Mouse (Mus musculus): ENCODE results near the gene Amer3.

Gene Amer3

GRCm38 (mm10) chr1:34578851-34579781 is at the start of gene Amer3:
TSS of gene Amer3 (plus strand) at chr1:34579657.
- in situ Hi-C loops (cut with MboI, MseI), result no loop called here

DNA sequence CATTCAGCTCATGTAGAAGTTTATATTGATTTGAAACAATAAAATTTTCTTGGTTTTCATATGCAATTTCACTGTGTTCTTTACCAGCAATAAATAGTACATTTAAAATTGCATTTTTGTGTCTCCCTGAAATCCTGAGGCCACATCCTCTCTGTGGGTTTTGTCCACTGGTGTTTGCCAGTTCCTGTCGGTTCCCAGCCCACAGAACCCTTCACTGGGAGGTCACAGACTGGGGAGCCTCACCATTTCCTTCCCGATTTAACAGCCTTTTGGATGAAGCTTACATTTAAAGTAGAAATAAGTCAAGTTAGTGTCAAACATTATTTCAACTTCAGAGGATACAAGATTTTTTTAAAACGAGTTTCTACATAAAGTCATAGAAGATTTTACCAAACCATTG is 44.9 kb upstream of the Amer3 start:
- in situ Hi-C loops (cut with MboI, MseI), result loop anchor here (10.0 kb wide), 1 partner anchor 1150 kb away; no protein-coding TSS in a partner anchor

DNA sequence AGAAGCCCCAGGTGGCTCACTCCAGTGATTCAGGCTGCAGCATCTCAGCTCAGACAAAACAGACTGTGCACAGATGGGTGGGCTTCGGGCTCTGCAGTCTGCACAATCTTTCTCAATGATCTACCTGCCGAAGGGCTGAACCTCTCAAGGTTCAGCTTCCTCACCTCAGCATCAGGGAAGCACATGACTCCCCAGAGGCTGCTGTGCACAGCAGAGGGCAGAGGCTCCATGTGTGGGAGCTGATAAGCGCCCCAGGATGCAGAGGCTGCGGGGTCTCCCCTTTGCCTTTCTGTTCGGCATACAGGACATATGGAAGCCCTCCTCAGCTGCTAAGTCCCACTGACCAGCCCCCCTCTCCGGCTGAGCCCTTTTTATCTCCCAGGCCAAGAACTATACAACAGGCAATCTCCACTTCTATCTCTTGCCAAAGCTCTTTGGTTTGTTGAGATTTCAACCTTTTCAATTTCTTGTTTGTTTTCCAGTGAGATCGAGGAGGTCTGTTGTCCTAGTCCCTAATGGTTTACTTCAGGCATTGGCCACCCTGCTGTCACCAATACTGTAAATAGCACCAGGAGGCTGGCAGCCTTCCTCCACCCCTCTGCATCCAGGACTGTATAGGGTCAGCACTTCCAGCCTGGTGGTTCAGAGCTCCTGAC is 44.3 kb upstream of the Amer3 start, which contains the start of gene Cfc1:
Cfc1 (plus strand) TSS at position 606 of the 656 bp plus-strand sequence.
- in situ Hi-C loops (cut with MboI, MseI), result loop anchor here (10.0 kb wide), 1 partner anchor 1150 kb away; no protein-coding TSS in a partner anchor

DNA sequence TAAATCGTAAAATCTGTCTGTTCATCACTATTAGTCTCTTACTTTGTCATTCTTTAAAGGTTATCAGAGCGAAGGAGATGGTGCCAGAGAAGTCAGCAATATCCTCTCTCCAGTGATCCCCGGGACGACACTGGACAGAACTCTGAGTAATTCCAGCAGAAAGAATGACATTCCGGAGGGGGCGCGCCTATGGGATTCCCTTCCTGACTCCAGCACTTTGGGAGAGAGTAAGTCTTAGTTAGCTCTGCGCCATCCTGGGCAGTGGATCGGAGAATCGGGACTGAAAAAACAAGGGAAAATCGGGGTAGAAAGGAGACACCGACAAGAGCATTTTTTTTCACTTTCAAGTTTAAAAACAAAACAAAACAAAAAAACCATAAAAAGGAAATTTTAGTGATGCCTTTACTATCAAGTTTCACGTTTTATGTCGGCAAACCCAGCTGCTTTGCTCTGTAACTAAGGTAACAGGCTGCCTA is 43.1 kb upstream of the Amer3 start:
- in situ Hi-C loops (cut with MboI, MseI), result loop anchor here (10.0 kb wide), 1 partner anchor 1152 kb away; no protein-coding TSS in a partner anchor

GRCm38 (mm10) chr1:34536767-34537485 is 42.5 kb upstream of the Amer3 start:
- in situ Hi-C loops (cut with MboI, MseI), result loop anchor here (10.0 kb wide), 1 partner anchor 1152 kb away; no protein-coding TSS in a partner anchor

DNA sequence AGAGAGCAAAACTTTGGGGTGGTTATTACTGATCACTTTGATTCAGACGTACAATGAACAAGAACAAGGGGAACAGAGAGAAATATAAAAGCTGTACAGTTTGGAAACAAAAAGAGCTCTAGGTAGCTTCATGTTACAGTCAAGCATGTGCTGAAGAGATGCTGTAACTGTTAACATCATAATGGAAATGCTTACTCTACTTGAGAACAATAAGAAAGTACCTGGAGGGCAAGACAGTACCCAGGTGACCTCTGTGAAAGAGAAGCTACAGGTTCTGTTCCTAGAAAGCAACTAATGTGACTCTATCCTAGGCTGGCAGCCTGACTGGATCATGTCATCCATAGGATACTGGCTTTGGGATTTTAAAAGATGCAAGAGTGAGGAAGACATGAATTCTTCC is 32.4 kb upstream of the Amer3 start:
- in situ Hi-C loops (cut with MboI, MseI), result no loop called here

DNA sequence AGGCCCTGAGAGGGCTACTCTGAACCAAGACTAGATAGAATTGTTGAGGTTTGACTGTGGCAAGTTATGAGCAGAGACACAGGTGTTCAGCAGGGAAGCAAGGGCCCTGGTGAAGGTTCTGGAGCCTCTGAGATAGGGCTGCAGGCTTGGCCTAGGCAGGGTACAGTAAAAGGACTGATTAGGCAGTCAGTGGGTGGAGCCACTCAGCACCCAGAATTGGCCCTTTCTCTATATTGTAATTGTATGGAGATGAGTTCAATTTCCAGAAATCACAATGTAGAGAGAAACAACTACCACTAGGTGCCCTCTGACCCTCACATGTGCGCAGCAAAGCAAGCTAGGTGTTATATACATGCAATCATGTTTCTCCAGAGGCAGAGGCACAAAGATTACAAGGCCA is 25.8 kb upstream of the Amer3 start:
- in situ Hi-C loops (cut with MboI, MseI), result loop anchor here (5.0 kb wide), 1 partner anchor 41 kb away; no protein-coding TSS in a partner anchor

DNA sequence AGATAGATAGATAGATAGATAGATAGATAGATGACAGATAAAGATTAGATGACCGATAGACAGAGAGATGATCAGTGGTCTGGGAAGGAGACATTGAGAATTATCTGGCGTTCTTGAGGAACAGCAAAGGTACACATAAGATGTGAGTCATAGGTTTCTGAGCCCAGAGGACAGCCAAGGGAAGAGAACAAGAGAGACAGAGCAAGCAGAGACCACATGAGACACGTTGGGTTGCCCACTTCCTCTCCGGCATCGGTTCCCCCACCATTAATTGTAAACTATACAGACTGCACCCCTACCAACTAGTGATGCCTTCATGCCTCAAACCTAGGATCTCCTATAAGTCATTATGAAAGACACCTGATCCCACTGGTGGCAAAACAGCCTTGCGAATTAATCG is 25.2 kb upstream of the Amer3 start:
- in situ Hi-C loops (cut with MboI, MseI), result loop anchor here (5.0 kb wide), 1 partner anchor 42 kb away; no protein-coding TSS in a partner anchor

DNA sequence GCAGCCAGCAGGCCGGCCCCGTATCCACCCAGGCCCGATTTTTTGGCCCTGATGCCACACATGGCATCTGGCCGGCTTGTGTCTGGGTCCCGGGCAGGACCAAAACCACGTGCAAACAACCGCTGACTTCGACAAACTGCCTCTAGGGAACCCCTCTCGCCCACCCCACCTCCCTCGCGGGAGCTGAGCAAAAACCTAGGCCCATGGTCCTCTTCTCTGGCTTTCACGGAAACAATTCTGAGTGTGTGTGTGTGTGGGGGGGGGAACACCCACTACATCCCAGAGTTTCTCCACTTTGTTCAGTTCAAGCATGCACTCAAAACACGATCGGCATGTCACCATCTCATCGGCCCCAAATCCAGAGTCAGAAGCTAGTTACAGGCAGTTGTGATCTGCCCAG is 18.6 kb upstream of the Amer3 start, which contains the start of gene Prss40:
Prss40 (minus strand) TSS at position 101 of the 400 bp plus-strand sequence.
- in situ Hi-C loops (cut with MboI, MseI), result no loop called here

- in situ Hi-C loops (cut with MboI, MseI), result no loop called here
These were observed 14.9 kb upstream of the Amer3 start for GRCm38 (mm10) chr1:34564383-34565045.

GRCm38 (mm10) chr1:34568120-34568519 is 11.3 kb upstream of the Amer3 start:
- in situ Hi-C loops (cut with MboI, MseI), result no loop called here

- in situ Hi-C loops (cut with MboI, MseI), result no loop called here
These were observed 9.6 kb upstream of the Amer3 start for GRCm38 (mm10) chr1:34569876-34570275.

DNA sequence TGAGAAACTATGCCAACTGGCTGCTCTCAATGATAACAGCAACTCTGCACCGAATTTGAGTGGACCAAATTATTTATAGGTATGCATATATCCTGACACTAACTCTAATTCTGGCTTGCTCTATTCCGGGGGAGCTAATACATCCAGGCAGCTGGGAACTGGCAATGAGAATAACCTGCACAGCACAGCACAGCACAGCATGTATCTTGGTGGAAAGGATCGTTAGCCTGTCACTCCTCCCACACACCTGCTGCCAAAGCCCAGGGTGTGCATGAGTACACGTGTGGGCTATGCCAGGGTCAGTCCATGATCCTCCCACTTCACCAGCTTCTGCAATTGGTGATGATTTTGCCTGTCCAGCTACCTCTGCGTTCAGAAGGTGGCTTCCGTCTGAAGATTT is 8.0 kb upstream of the Amer3 start:
- in situ Hi-C loops (cut with MboI, MseI), result no loop called here

GRCm38 (mm10) chr1:34573221-34573620 is 6.2 kb upstream of the Amer3 start:
- in situ Hi-C loops (cut with MboI, MseI), result no loop called here

GRCm38 (mm10) chr1:34579782-34580356 is 412 bp downstream of the Amer3 start:
- in situ Hi-C loops (cut with MboI, MseI), result no loop called here

GRCm38 (mm10) chr1:34582218-34582617 is 2.8 kb downstream of the Amer3 start:
- in situ Hi-C loops (cut with MboI, MseI), result no loop called here

- in situ Hi-C loops (cut with MboI, MseI), result no loop called here
These were observed 4.4 kb downstream of the Amer3 start for GRCm38 (mm10) chr1:34583821-34584263.

GRCm38 (mm10) chr1:34584736-34585135 is 5.3 kb downstream of the Amer3 start:
- in situ Hi-C loops (cut with MboI, MseI), result no loop called here

DNA sequence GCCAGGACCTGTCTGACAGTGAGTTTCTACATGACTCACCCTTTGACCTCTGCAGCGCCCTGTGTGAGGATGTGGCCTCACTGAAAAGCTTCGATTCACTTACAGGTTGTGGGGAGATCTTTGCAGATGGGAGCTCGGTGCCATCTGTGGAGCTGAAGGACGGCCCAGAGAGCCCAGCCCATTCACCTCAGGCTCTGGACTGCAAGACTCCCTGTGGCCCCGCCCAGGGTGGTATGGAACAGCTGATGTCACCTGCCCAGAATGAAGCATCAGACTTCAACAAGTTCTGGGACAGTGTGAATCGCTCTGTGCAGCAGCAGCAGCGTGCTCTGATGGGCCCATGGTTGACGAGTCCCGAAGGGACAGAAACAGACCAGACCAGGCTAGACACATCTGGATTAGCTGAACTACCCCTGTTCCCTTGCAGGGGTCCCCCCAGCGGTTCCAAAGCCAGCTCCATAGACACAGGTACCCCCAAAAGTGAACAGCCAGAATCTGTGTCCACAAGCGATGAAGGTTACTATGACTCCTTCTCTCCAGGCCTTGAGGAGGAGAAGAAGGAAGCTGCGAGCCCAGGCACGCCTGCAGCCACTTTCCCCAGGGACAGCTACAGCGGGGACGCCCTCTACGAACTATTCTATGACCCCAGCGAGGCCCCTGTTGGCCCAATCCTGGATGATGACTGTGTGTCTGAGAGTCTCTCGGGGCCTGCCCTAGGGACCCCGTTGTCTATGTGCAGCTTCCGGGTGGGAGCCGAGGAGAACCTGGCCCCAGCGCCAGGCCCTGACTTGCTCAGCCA is 8.0 kb downstream of the Amer3 start:
- in situ Hi-C loops (cut with MboI, MseI), result no loop called here
